Mouse (Mus musculus) frontal cortex, adult (tissue): ENCODE results near the gene Qk.

Experiments used
- ATAC-seq: cut with Nextera tagmentation; 2 replicates; pipeline ENCODE4 v1.9.2; 2017; ENCODE audit warnings: mild to moderate bottlenecking, moderate library complexity, mixed read lengths; ENCODE audit not compliant: low TSS enrichment

Qk gene

DNA sequence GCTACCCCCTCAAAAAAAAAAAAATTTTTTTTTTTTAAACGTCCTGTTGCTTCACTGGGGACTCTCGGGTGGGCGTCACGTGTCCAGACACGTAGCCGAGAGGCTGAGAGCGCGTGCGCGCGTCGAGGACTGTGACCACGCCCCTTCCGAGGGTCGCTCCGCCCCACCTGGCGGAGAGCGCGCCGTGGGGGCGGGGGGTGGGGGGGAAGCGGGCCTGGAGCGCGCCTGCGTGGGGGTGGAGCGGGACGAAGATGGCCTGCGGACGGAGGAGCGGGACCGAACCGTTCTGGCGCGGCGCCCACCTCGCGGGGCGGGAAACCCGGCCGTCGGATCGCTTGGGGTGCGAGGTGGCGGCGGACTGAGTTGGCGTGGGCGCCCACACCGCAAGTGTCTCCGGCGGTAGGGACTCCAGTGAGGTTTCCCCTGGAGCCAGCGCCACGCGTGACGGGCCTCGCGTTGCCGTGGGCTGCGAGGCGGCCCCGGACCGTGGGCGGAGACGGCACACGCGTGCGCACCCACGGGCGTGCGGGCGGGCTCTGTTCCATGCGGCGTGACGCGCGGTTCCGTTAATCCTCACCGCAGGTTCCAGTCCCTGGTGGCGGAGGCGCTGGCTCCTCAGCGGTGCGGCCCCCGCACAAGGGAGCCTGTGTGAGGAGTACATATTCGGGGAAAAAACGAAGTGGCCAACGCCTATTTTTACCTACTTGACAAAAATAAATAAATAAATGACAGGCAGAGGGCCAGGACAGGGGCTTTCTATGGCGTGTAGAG, at the start of gene Qk:
Gene Qk, minus strand, starts transcription at position 170 of the 771 bp plus-strand sequence.
- peak; percentile 65 for ATAC-seq

DNA sequence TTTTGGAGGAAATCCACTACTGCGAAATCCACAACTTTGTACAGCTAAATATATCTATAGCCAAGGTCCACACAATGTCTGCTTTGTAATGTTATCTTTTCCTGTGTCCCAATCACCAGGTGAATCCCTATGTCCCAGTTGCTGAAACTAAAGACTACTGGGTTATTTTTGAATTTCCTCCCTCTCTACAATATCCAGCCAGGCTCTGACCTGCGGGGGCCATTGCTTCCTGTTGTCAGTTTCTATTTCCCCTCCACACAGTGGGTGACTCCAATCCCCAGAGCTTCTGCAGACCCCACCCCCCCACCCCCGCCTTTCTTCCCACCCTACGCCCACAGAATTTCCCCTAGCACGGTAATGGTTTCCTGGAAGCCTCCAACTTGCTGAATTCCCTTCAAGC, 47.4 kb upstream of the Qk start:
- ATAC-seq = no peak

DNA sequence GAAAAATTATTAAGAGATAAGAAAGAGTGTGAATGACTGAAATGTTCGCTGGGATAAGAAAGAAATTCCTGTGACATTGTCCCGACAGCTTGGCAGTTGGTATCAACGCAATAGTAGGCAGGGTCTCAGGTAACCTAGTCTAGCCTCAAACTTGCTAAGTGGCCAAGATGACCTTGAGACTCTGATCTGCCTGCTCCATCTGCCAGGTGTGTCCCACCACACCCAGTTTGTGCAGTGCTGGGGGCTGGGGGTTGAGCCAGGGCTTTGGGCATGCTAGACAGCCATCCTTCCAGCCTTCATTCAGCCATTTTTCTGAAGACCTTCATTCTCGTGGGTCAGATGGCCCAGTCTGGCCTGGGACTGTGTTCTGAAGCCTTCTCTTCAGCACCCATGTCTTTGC, 46.9 kb upstream of the Qk start:
- ATAC-seq = no peak

DNA sequence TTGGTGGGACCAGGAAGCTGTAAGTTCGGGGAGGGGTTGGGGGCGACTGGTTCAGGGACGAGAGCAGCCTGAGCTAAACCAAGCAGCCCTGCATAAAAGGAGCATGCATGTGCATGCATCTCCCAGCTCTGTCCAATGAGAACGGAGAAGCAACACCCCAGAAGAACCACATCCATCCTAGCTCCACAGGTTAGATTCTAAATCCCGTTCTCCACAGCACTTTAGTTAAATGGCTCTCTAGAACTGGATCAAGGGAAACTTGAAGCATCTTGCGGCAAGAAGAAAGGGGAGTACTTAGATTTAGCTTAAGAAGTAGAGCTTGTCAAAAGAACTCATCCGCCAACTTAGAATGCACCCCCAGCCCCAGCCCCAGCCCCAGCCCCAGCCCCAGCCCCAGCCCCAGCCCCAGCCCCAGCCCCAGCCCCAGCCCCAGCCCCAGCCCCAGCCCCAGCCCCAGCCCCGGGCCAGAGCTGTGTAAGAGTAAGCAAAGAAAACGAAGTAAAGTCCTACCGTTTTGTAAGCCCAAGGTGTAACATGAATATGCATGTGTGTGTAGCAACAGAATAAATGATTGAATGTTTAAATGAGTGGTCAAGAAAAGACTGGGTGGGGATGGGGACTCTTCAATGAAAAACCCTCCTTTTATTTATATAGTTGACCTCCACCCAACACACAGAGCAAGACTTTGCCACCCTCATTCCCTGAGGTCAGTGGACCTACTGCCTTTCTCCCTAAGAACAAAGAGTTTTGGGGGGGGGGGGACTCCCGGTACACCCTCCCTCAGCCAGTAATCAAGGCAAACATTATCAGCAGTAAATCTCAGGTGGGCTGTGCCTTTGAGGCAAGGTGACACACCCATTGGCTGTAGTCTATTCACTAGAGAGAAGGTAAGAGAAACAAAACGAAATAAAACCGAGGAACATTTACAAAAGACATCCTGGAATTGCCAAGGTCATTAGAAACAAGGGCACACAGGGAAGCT, 46.1 kb upstream of the Qk start:
- ATAC-seq = no peak

DNA sequence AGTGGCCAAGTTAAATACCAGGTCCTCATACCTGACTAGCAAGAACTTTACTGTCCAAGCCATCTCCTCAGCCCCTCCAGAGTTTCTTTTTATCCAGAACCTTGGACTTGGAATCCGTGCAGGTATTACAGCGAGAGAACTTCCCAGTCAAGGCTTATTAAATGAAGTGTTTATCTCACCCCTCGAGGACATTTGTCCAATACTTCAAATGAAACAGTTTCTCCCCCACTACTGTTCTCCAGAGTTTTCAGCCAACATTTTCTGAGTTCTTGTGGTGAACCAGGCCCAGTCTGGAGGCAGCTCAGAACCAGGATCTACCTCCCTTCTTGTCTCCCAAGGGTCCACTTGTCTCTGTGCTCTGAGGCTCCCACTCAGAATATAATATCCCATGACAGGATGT, 43.5 kb upstream of the Qk start:
- no peak for ATAC-seq

DNA sequence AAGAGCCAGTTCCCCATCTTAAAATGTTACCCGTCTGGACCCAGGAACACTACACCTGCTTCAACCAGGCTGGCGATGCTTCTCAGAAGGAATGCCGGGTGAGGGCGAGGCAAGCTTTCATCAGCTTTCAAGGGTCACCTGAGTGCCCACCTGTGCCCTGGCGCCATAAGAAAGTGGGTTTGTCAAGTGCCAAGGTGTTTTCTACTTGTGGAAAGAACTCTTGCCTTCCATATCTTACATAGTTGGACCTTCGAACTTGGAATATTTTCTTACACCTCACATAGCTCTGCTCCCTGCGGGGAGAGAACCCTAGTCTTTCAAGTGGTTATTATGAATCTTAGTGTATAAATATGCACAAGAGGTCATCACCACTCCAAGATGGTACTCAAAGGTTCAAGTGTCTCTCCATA, 42.2 kb upstream of the Qk start:
- no peak for ATAC-seq

DNA sequence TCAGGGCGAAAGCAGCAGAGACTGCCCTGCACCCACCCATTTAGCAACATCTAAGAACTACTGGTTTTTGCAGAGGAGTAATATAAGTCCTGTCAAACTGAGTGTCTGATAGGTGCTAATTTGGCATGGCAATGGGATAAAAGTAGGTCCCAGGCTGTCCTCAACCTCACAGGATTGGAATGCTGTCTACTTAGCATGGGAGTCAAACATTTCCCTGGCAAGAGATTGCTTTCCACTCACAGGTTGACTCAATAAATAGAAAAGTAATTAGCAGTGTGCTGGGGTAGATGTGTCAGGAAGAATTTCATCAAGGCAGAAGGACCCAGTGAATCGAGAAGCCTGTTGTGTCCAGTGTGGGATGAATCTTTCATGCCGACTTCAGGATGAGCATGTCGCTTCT, 41.1 kb upstream of the Qk start:
- no peak for ATAC-seq

DNA sequence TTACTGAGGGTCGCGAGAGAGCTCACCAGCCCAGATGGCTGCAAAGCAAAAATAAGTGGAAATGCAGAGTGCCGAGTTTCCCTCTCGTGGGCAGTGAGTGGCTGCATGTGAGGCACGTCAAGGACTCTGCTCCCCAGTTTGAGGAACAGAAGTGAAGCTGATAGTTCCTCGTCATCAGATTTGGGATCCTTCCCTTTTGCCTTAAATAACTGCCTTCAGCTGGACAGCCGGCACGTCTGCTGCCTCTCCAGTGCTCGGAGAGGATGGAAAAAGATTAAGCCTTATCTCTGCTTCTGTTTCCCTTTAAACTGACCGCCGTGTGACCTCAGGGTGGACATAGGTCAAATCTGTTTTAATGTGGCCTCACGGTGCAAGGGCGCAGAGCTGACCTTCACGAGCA, 39.8 kb upstream of the Qk start:
- ATAC-seq = peak; percentile 27; the same call in 1 of the 2 replicates

DNA sequence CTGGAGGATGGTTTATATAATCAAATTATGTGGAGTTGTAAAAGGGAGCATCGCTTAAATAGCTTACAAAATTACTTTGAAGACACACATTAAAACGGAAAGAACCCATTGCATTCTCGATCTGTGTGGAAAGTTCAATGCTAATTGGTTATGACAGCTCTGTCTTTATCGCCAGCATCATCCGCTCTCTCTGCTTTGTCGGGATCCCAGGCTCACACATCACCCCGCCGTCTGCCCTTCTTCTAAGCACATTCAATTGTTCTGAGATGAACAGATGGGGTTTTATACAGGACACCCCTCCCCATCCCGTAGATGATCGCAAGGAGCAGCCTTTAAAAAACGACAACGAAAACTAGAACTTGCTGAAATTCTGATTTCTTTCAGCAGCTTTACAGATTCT, 37.7 kb upstream of the Qk start:
- peak; percentile 44; the same call in 1 of the 2 replicates for ATAC-seq

DNA sequence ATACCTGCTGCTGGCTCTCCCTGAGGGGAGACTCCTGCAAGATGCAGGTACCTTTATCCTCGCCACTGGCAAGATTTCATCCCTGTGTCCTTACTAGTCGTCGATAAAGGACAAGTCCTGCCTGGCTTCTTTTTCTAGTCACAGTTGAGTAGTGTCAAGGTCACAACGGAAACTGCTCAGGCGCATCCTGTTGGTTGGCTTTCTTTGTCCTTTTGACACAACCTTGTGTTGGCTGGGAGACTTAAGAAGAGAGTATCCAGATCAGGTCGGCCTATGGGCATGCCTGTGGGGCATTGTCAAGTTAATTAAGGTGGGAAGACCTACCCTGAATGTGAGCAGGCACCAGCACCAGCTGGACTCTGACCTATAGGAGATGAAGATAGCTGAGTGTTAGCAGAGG, 36.6 kb upstream of the Qk start:
- ATAC-seq = no peak

DNA sequence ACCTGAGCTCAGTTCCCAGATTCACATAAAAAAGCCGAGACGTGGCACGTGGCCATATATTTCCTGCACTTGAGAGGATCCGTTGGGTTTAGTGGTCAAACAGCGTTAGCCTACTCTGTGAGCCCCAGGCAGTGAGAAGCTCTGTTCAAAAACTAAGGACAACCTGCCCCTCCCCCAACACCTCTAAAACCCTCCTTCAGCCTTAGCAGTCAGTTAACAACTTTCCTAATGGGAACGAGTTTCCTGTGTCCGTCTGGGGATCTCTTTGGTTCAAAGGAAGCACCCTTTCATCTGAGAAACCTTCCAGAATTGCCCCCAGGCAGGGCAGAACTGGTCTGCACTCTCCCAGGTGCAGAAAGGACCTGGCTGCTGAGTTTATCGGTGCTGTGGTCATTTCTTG, 36.1 kb upstream of the Qk start:
- ATAC-seq = no peak

DNA sequence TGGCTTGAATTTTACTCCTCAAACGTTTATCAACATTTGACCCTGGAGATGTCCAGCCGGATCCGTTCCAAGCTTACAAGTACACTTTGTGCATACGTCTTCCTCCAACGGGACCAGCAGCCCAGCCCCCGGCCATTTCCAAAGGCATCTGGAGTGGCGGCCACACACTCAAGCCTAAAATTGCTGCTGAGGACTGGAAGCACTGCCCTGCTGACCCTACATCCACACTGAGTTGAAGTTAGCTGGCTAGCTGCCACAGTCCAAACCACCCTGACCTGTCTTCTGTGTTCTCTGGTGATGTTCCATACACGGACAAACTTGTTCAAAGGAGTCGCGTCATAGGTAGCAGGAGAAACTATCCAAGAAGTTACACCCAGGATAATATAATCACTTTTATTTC, 18.6 kb upstream of the Qk start:
- ATAC-seq = no peak

DNA sequence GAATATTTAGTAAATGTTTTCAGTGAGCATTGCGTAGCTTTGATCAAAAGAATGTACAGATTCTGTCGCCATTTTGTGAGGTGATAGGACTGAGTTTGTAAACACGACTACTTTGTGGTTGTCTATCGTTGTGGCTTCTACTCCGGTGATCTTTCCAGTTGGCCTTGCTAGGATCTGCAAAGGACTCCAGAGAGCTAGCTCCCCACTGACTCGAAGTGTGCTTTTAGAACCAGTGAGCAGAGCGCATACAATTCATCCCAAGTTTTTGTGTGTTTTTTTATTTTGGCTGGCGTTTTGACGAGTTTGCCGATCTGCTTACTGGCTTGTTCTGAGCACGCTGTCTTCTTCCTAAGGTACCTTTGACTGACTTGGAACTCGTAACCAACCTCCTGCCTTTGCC, 16.9 kb upstream of the Qk start:
- ATAC-seq = no peak

DNA sequence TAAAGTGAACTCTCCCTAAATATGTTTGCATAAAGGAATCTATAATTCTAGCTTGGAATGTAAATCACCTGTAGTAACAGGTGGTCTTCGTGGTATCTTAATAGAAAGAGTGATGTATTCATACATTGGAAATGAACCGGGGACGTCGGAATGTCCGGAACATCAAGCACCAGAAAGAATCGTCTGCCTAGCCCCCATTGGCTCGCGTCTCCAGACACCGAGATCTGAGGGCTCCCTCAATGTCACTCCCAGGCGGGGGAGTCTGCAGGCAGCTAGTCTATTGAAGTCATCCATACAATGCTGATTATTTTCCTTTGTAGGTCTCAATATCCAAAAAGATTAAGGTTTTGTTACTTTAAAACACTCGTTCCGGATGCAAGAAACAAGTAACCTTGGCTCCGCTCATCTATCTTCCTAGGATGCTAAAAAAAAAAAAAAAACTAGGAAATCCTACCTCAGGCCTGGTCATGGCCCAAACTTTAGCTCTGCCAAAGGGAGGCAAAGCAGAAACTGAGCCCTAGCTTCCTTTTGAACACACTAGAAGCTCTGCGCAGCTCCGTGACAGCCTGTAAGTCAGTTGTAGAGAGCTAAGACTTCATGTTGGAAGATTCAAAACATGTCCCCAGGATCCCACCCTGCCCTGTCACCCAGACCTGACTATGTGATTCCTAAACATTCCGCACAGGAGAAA, 16.3 kb upstream of the Qk start:
- no peak for ATAC-seq

DNA sequence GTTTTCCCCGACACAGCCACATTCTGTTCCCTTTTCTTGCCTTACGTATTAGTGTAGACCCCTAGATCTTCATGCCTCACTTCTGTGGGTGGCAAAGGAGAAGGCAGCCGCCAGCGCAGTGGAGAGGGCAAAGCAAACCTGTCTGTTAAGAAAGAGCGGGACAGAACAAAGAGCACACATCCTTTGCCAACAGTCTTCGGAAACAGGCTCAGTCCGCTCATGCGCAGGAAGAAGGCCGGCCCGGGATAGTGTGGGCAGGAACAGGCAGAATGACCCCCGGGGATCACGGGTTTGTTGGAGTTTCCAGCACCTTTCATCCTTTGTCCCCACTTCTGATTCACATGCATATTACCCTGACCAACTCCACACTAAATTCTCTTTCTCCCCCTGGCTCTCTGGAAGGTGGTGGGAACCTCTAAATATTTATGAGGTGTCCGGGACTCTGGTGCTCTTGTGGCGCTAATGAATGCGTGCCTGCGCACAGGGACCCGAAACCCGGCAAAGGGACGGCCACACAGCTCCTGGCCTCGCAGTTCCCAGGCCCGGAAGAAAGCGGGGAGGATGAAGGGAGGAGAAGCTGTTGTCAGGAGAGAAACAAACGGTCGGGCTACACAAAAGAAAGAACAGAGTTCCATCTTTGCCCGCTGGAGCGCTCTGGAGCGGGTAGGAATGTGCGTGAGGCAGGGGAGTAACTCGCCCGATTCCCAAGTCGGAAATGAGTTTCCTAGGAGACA, 15.5 kb upstream of the Qk start:
- peak; percentile 86 for ATAC-seq

DNA sequence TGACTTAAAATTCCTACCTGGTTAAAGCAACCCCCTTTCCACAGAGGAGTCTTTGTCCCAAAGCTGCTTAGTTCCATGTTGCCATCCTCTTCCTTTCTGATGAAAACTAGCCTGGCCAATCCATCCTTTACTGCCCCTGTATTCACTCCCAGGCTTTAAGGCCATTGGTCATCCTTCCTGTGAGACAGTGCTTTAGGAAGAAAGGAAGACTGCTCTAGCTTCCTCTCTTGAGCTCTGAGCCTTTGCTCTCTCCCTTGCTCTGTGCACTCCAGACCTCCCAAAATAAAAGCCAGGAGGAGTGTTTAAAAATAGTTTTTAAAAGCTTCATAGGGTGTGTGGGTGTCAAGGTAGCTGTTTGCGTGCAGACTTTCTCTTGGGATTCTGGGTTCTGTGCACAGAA, 14.8 kb upstream of the Qk start:
- ATAC-seq = peak; percentile 10

DNA sequence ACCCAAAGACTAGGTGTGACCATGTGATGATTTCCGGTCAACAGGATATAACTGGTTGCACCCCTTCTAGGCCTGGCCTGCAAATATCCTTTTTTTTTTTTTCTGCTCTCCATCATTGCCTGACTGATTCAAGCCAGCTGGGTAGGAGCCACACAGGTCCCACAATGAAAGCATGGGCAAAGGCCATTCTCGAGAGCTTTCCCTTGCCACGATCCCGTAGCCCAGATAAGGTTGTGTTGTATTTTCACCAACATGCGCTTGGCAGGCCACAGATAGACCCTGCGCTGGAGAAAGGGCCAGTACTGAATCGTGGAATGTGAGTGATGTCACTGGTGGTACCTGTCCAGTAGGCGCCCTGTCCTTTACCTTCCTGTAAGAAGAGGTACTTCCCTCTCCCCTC, 13.7 kb upstream of the Qk start:
- no peak for ATAC-seq

DNA sequence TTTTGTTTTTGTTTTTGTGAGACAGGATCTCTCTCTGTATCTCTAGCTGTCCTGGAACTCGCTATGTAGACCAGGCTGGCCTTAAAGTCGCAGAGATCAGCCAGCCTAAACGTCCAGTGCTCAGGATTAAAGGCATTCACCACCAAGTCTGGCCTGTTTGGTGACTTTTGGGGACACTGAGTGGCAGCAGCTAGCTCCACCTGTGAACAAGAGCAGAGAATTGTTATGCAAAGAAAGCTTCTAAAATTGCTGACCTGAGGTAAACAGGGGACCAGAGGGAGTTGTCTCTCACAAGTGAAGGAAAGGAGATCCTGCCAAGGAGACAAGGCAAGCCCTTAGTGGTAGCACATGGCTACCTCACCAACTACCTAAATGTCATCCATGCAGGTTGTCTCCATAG, 12.5 kb upstream of the Qk start:
- ATAC-seq = no peak

DNA sequence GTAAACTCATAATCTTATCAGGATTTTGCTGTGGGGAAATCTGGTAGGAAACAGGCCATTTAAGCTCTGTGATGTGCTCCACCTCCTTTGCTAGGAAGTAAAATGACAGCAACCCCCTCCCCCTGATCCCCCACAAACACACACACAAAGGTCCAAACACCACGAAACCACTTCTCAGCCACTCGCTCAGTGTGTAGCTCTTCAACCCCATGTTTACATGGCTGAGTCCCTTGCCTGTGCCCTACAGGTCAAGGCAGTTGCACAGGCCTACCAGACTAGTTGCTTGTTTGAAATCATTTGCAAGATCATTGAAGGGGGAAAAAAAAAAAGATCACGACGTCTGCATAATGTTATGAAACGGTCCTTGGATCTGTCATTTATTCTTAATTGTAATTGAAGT, 9.8 kb upstream of the Qk start:
- ATAC-seq = no peak

DNA sequence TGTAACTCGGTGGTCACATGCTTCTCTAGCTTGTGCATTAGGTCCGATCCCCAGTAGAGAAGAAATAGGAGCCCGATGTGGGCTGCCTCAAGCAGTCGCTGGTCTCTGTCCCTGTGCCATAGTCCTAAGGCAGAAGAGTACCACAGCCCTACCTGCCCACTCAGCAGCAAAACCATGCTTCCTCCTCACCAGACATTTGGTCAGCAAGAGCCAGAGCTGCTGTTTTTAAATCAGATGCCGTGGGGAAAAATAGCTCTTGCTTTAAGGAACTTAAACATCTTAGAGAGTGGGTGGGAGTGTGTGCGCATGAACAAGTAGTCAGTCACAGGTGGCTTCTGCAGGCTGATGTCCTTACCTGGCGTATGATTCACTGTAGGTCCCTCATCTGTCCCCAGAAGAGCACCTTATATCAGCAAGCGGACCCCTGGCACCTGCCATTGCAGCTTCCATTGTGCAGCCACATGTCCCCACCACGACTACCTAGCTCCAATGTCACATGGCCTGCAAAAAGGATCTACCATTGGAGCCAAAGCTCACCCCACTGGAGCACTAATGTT, 9.0 kb upstream of the Qk start:
- ATAC-seq = peak; percentile 83

DNA sequence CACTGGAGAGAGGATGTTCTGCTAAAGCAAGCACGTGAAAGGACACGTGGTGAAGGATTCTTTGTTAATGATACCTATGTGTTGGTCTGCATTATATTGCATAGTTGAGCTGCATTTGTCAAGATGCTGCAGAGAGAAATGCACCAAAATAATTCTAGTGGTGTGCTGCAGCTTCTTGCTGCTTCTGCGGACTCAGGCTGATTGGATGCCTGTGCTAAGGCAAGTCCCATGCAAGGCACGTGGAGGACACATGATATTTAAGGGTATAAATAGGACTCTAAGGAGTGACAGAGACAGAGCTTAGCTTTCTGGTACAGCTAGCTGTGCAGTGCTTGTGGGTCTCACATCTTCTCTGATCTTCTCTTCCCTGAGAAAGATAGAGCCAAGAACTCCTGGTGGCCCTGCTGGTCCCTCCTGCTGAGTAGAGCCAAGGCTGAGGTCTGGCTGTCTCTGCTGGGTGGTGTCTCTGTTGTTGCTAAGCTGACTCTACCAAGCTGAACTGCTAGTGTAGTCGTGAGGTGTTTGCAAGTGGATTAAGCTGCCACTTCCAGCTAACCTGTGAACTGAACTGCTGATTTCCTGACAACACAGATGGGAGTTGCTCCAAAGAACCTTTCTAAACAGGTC, 8.0 kb upstream of the Qk start:
- ATAC-seq = no peak
